Mouse (Mus musculus): ENCODE measurements around the gene Gm4450. TPM values are rescaled to one million over a fixed set of nuclear protein-coding genes. Genes with fewer than 3 reads are reported as not detected.
"Not testable (repeated sequence)": the region's sequence is repeated elsewhere in the genome, so short reads cannot be mapped to it uniquely, and the experiment has no call there.

The Gm4450 gene
- polyA plus RNA-seq, 1 experiment from 2014 or later, result 0.08 TPM

DNA sequence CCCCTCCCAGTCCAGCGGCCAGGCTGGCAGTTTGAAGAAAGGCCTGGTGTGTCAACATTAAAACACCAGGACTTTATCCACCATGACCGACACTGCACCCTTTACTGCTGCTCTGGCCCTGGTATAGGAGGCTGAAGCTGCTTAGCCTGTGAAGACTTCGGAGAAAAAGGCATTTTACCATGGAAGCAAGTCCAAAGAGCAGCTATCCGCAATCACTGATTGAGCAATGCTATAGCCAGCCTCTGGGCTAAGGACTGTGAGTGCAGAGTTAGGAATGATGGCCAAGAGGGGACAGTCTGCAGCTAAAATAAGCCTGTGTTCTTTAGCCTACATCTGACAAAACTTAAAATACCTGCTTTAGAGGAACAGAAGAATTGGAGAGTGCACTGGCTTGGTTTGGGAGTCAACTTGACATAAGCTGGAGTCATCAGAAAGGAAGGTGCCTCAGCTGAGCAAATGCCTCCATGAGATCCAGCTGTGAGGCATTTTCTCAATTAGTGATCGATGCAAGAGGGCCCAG, 49.6 kb downstream of the Gm4450 start:
- H3K36me3 ChIP-seq (ENCODE audit: control insufficient read depth, insufficient read depth, low read length); H3K4me1 ChIP-seq (ENCODE audit: control insufficient read depth, insufficient read depth, low read length); H3K27ac ChIP-seq (ENCODE audit: low read length); ATAC-seq (ENCODE audit: insufficient read depth, low FRiP score); H3K27me3 ChIP-seq (ENCODE audit: control insufficient read depth, insufficient read depth, low read length); H3K4me2 ChIP-seq (ENCODE audit: low read depth, low read length); H3K4me3 ChIP-seq (replicated peaks; ENCODE audit: low read length); H3K9me3 ChIP-seq (replicated peaks; ENCODE audit: control insufficient read depth, low read length); H3K9ac ChIP-seq (ENCODE audit: low read length): not testable (repeated sequence)
- WGBS, result 52% methylated on average over 5 of the region's 5 CpGs

DNA sequence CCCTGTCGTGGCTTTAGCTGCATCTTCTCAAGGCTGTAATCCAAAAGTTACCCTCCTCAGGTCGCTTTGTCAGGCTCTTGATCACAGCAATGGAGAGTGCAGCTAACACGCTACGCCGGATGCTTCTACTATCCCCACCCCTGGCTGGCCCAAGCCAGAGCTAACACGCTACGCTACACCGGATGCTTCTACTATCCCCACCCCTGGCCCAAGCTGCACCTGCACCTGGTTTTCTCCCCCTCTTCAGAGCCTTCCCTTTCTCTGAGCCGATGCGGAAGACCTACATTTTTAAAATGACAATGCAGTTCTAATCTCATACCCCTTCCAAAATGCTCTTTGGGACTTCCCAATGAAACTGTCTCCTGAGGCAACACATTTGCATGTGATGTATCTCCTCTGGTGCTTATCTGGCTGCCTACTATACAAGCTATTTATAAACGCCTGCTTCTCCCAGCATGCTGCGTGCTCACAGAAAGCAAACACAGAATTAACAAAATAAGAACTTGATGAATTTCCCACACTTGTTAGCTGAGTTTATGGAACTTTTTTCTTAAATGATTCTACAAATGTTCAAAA, 50.3 kb downstream of the Gm4450 start:
- H3K4me1 ChIP-seq (ENCODE audit: control insufficient read depth, insufficient read depth, low read length); H3K36me3 ChIP-seq (ENCODE audit: control insufficient read depth, insufficient read depth, low read length); H3K4me2 ChIP-seq (ENCODE audit: low read depth, low read length); H3K9me3 ChIP-seq (replicated peaks; ENCODE audit: control insufficient read depth, low read length); ATAC-seq (ENCODE audit: insufficient read depth, low FRiP score); H3K27me3 ChIP-seq (ENCODE audit: control insufficient read depth, insufficient read depth, low read length); H3K4me3 ChIP-seq (replicated peaks; ENCODE audit: low read length); H3K27ac ChIP-seq (ENCODE audit: low read length); H3K9ac ChIP-seq (ENCODE audit: low read length): not testable (repeated sequence)
- WGBS, result 53% methylated on average over 12 of the region's 12 CpGs

DNA sequence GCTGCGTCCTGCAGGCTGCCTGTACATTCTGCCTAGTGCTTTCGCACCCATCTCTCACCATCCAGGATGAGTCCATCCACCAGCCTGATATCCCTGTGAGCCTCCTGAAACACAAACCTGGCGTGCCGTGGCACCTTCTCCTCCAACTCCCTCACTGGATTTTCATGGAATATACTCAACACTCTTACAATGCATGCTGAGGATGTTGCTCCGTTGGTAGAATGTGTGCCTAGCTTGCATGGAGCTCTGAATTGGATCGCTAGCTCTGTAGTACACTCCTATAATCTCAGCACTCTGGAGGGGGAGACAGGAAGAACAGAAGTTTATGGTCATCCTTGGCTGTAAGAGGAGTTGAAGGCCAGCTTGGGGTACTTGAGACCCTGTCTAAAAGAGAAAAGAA, 51.0 kb downstream of the Gm4450 start:
- ATAC-seq (ENCODE audit: insufficient read depth, low FRiP score); H3K27ac ChIP-seq (ENCODE audit: low read length); H3K4me3 ChIP-seq (replicated peaks; ENCODE audit: low read length); H3K27me3 ChIP-seq (ENCODE audit: control insufficient read depth, insufficient read depth, low read length); H3K4me1 ChIP-seq (ENCODE audit: control insufficient read depth, insufficient read depth, low read length); H3K9me3 ChIP-seq (replicated peaks; ENCODE audit: control insufficient read depth, low read length); H3K4me2 ChIP-seq (ENCODE audit: low read depth, low read length); H3K36me3 ChIP-seq (ENCODE audit: control insufficient read depth, insufficient read depth, low read length); H3K9ac ChIP-seq (ENCODE audit: low read length): not testable (repeated sequence)
- WGBS, result 93% methylated on average over 6 of the region's 6 CpGs

DNA sequence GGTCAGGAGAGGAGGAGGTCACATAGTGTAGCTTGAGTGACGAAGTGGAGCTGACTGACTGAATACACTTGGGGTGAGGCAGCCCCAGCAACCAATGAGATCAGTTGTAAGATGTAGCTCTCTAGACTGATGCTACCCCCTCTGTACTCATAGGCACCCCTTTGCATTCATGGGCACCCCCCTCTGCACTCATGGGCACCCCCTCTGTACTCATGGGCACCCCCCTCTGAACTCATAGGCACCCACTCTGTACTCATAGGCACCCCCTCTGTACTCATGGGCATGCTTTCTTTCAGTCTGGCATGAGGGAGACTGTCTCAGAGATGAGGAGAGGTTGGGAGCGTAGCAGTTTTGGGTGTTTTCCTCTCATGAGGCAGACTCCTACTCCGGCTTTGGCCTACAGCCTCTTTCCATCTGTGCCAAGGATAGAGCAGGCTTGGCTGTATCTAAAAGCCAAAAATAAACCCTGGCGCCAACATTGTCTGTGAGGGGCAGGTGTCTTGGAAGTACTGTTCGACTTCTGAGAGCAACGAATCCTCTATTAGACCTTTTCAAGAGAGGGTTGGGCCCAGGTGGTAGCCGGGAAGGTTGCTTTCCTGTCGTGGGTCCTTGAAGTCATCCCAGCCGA, 52.5 kb downstream of the Gm4450 start:
- not testable (repeated sequence) for H3K27ac ChIP-seq (ENCODE audit: low read length); H3K4me1 ChIP-seq (ENCODE audit: control insufficient read depth, insufficient read depth, low read length); H3K9ac ChIP-seq (ENCODE audit: low read length); H3K4me3 ChIP-seq (replicated peaks; ENCODE audit: low read length); H3K27me3 ChIP-seq (ENCODE audit: control insufficient read depth, insufficient read depth, low read length); H3K9me3 ChIP-seq (replicated peaks; ENCODE audit: control insufficient read depth, low read length); H3K4me2 ChIP-seq (ENCODE audit: low read depth, low read length); ATAC-seq (ENCODE audit: insufficient read depth, low FRiP score); H3K36me3 ChIP-seq (ENCODE audit: control insufficient read depth, insufficient read depth, low read length)
- WGBS, result 86% methylated on average over 9 of the region's 9 CpGs

Other genes starting within 250 kb of the Gm4450 start
- 0.30 and 1.1 TPM in 2 replicates for gene Reg4, start 235.0 kb downstream of the Gm4450 start, polyA plus RNA-seq (2015; fragmentation: Nextera tagmentation; extraction: Ambion mirVana)
- 91.5 and 93.3 TPM in 2 replicates for gene Hmgcs2, start 176.7 kb downstream of the Gm4450 start, polyA plus RNA-seq (2015; fragmentation: Nextera tagmentation; extraction: Ambion mirVana)
- gene Phgdh, start 117.1 kb downstream of the Gm4450 start, polyA plus RNA-seq (2015; fragmentation: Nextera tagmentation; extraction: Ambion mirVana), result 222 and 234 TPM in 2 replicates
- gene Zfp697, start 74.7 kb downstream of the Gm4450 start, polyA plus RNA-seq (2015; fragmentation: Nextera tagmentation; extraction: Ambion mirVana), result 4.7 and 5.4 TPM in 2 replicates
- gene Hsd3b4, start 53.4 kb upstream of the Gm4450 start, polyA plus RNA-seq (2015; fragmentation: Nextera tagmentation; extraction: Ambion mirVana), result not detected in 2 replicates
- gene Gm10681, start 131.7 kb upstream of the Gm4450 start, polyA plus RNA-seq (2015; fragmentation: Nextera tagmentation; extraction: Ambion mirVana), result not detected in 2 replicates
- gene Hsd3b5, start 173.1 kb upstream of the Gm4450 start, polyA plus RNA-seq (2015; fragmentation: Nextera tagmentation; extraction: Ambion mirVana), result not detected in 2 replicates